Mouse (Mus musculus): ENCODE data around the gene 1700020D05Rik. TPM values are rescaled to one million over a fixed set of nuclear protein-coding genes. Genes with fewer than 3 reads are reported as not detected.
"Not testable (repeated sequence)": the region's sequence is repeated elsewhere in the genome, so short reads cannot be mapped to it uniquely, and the experiment has no call there.

Gene 1700020D05Rik
- polyA plus RNA-seq, 2 experiments = 0.81 TPM; not detected in 1

DNA sequence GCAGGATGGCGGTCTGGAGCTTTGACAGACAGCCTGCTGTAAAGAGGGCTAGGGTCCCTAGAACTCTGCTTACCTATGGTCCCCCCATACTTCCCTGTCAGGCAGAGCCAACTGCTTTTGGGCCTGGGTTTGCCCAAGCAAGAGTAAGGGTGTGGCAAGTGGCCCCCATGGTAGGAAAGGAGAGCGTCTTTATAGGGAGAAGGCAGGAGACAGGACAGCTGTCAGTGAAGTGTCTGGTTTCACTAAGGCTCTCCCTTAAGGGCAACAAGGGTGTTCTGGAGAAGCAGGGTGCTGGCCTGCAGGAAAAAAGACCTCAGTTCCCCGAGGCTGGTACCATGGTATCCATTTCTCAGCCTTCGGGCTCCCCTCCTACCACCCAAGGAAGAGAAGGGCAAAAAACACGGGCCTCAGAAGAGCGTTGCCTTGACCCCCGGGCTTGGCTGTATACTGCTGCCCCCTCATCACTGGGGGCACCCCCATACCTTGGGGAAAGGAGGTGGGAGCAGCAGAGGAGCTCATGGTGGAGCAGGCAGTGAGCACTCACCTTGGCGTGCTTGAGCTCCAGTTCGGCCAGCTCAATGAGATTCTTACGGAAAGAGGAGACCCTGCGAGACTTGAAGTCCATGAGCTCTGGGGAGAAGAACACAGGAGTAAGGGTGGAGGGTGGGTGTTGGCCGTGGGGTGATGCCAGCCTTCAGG lies 8.1 kb downstream of the 1700020D05Rik start:
- H3K9ac ChIP-seq (replicated peaks) = no peak overlapping the region
- no peak for ATAC-seq (ENCODE audit: insufficient read depth)
- no peak for TF ChIP-seq CTCF (IDR thresholded peaks at IDR 0.05; ENCODE audit: low read depth)
- TF ChIP-seq EP300 (IDR thresholded peaks at IDR 0.05; ENCODE audit: low read depth) = no peak
- no peak overlapping the region for H3K27ac ChIP-seq
- H3K9me3 ChIP-seq (ENCODE audit: control insufficient read depth, low read length) = no peaks in the 10 kb centered on the region
- H3K27me3 ChIP-seq (ENCODE audit: control insufficient read depth, insufficient read depth, low read length) = no peaks in the 10 kb centered on the region
- H3K4me2 ChIP-seq (ENCODE audit: low read depth) = no peak overlapping the region
- WGBS (ENCODE audit: insufficient replicate concordance) = 77% methylated on average over 12 of the region's 12 CpGs
- peaks cover 50% of the 10 kb centered on the region for H3K36me3 ChIP-seq (replicated peaks; ENCODE audit: control insufficient read depth, insufficient read depth, low read depth)
- no peak overlapping the region for H3K4me3 ChIP-seq (ENCODE audit: insufficient read depth in 1 of 2, low read depth in 2 of 2, low read length in 2 of 2)
- DNase-seq (ENCODE audit: low read depth in 3 of 3, low spot score in 3 of 3) = no peak
- peaks cover 3 to 4% of the 10 kb centered on the region in 2 experiments; a peak in 3 of 4 replicates for H3K4me1 ChIP-seq (replicated peaks; ENCODE audit: control insufficient read depth in 2 of 2, insufficient read depth in 2 of 2, low read length in 1 of 2)

DNA sequence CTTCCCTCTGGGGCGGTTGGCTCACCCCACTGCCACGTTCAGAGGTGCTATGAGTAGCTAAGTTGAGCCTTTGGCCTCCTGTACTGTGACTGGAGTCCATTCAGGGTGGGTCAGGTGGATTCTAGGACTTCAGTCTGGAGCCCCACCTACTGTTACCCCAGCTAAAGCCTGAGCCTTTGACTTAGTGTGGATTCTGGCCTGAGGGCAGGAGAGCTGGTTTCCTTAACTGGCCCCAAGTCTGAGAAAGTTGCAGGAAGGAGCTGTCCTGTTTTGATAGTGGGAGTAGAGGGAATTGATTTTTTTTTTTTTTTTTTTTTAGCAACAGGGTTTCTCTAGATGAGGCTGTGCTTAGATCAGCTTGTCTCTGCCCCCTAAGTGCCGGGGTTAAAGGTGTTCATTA lies 9.3 kb downstream of the 1700020D05Rik start:
- H3K27ac ChIP-seq = no peak overlapping the region
- no peak for DNase-seq (ENCODE audit: low read depth in 3 of 3, low spot score in 3 of 3)
- H3K27me3 ChIP-seq (ENCODE audit: control insufficient read depth, insufficient read depth, low read length) = no peaks in the 10 kb centered on the region
- H3K9me3 ChIP-seq (ENCODE audit: control insufficient read depth, low read length) = no peaks in the 10 kb centered on the region
- no peak overlapping the region for H3K4me2 ChIP-seq (ENCODE audit: low read depth)
- no peak for TF ChIP-seq CTCF (IDR thresholded peaks at IDR 0.05; ENCODE audit: low read depth)
- TF ChIP-seq EP300 (IDR thresholded peaks at IDR 0.05; ENCODE audit: low read depth) = no peak
- peaks cover 50% of the 10 kb centered on the region for H3K36me3 ChIP-seq (replicated peaks; ENCODE audit: control insufficient read depth, insufficient read depth, low read depth)
- H3K9ac ChIP-seq (replicated peaks) = no peak overlapping the region
- no peak overlapping the region for H3K4me3 ChIP-seq (ENCODE audit: insufficient read depth in 1 of 2, low read depth in 2 of 2, low read length in 2 of 2)
- no peak for ATAC-seq (ENCODE audit: insufficient read depth)
- peaks cover 7 to 9% of the 10 kb centered on the region in 2 experiments for H3K4me1 ChIP-seq (replicated peaks; ENCODE audit: control insufficient read depth in 2 of 2, insufficient read depth in 2 of 2, low read length in 1 of 2)
- WGBS (ENCODE audit: insufficient replicate concordance) = 81% methylated on average over 3 of the region's 3 CpGs

DNA sequence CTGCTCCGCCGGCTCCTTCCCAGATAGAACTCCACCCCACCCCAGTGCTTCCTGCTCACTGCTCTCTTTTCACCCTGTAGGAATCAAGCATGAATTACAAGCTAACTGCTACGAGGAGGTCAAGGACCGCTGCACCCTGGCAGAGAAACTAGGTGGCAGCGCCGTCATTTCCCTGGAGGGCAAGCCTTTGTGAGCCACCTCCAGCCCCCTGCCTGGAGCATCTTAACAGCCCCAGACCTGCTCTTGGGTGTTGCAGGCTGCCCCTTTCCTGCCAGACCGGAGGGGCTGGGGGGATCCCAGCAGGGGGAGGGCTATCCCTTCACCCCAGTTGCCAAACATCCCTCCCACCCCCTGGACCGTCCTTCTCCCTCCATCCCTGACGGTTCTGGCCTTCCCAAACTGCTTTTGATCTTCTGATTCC lies 10.3 kb downstream of the 1700020D05Rik start:
- not testable (repeated sequence) for H3K9me3 ChIP-seq (ENCODE audit: control insufficient read depth, low read length); H3K4me3 ChIP-seq (ENCODE audit: insufficient read depth in 1 of 2, low read depth in 2 of 2, low read length in 2 of 2); ATAC-seq (ENCODE audit: insufficient read depth); H3K27ac ChIP-seq; H3K4me2 ChIP-seq (ENCODE audit: low read depth); H3K9ac ChIP-seq (replicated peaks); H3K27me3 ChIP-seq (ENCODE audit: control insufficient read depth, insufficient read depth, low read length); DNase-seq (ENCODE audit: low read depth in 3 of 3, low spot score in 3 of 3)
- TF ChIP-seq CTCF (IDR thresholded peaks at IDR 0.05; ENCODE audit: low read depth) = 0 out of 2 replicates have a peak, but pooled peaks have one; percentile 12
- 81% methylated on average over 9 of the region's 9 CpGs for WGBS (ENCODE audit: insufficient replicate concordance)
- Histone ChIP-seq H3K4me1 (replicated peaks; ENCODE audit: control insufficient read depth in 2 of 2, insufficient read depth in 2 of 2, low read length in 1 of 2) (peaks cover 11 to 16% of the 10 kb centered on the region in 2 experiments), H3K36me3 (replicated peaks; ENCODE audit: control insufficient read depth, insufficient read depth, low read depth) (peaks cover 50% of the 10 kb centered on the region)

DNA sequence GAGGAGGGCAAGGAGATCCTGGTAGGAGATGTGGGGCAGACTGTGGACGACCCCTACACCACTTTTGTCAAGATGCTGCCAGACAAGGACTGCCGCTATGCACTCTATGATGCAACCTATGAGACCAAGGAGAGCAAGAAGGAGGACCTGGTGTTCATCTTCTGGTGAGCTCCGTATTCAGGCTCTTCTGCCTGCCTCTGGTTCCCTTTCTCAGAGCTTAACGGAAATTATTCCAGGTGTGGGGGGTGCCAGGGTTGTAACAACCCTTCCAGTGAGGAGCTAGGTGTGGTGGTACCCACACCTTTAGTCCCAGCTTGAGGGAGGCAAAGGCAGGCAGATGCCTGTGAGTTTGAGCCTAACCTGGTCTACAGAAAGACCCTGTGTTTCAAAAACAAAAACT lies 10.9 kb downstream of the 1700020D05Rik start:
- no peak for TF ChIP-seq EP300 (IDR thresholded peaks at IDR 0.05; ENCODE audit: low read depth)
- TF ChIP-seq CTCF (IDR thresholded peaks at IDR 0.05; ENCODE audit: low read depth) = no peak
- DNase-seq (ENCODE audit: low read depth in 3 of 3, low spot score in 3 of 3) (no peak), ATAC-seq (ENCODE audit: insufficient read depth) (no peak)
- Histone ChIP-seq H3K9ac (replicated peaks) (no peak overlapping the region), H3K4me3 (ENCODE audit: insufficient read depth in 1 of 2, low read depth in 2 of 2, low read length in 2 of 2) (no peak overlapping the region), H3K4me2 (ENCODE audit: low read depth) (no peak overlapping the region), H3K36me3 (replicated peaks; ENCODE audit: control insufficient read depth, insufficient read depth, low read depth) (peaks cover 48% of the 10 kb centered on the region), H3K9me3 (ENCODE audit: control insufficient read depth, low read length) (no peaks in the 10 kb centered on the region), H3K4me1 (replicated peaks; ENCODE audit: control insufficient read depth in 2 of 2, insufficient read depth in 2 of 2, low read length in 1 of 2) (peaks cover 11 to 17% of the 10 kb centered on the region in 2 experiments), H3K27me3 (ENCODE audit: control insufficient read depth, insufficient read depth, low read length) (no peaks in the 10 kb centered on the region), H3K27ac (no peak overlapping the region)
- 76% methylated on average over 4 of the region's 4 CpGs for WGBS (ENCODE audit: insufficient replicate concordance)

DNA sequence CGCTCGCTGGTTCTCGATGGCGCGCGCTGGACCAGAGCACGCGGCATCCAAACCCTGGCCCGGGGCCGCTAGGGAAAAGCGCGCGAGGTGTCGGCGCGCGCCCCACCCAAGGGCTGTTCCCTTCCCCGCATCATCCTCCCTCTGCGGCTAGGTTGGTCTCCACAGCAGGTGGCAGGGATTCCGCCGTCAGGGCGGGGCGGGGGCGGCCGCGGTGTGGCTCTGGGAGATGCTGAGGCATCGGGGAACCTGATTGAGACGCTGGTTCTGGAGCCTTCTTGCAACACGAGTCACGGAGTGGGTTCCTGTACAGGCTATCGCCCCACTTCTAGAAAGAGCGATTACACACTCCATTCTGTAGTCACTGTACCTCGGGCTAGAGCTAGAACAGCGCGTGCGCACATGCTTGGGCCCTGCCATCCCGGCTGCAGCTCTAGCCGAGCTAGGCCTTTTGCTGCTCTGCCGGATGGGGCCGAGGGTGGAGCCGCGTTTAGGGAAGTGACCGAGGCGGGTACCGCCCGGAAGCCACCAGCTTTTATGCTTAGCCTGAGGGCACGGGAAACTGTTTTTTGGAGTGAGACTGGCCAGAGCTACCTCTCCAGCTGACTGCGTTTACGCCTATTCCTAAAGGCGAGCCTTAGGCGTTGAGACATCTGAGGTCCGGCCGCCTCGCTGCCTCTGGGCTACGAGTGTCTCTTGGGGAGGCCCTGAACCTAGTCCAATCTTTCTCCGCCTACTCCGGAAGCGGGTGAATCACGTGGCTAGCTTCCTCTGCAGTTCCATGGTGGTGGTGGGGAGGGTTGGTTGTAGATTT lies 12.5 kb downstream of the 1700020D05Rik start:
- peak overlapping the region; percentile 81 to 91 for H3K4me3 ChIP-seq (ENCODE audit: insufficient read depth in 1 of 2, low read depth in 2 of 2, low read length in 2 of 2)
- H3K9me3 ChIP-seq (ENCODE audit: control insufficient read depth, low read length) = no peaks in the 10 kb centered on the region
- peaks cover 38% of the 10 kb centered on the region for H3K36me3 ChIP-seq (replicated peaks; ENCODE audit: control insufficient read depth, insufficient read depth, low read depth)
- ATAC-seq (ENCODE audit: insufficient read depth) (peak; percentile 38), DNase-seq (ENCODE audit: low read depth in 3 of 3, low spot score in 3 of 3) (peak in 2 of 3 experiments; percentile 70 to 78)
- H3K27me3 ChIP-seq (ENCODE audit: control insufficient read depth, insufficient read depth, low read length) = no peaks in the 10 kb centered on the region
- TF ChIP-seq CTCF (IDR thresholded peaks at IDR 0.05; ENCODE audit: low read depth) (0 out of 2 replicates have a peak, but pooled peaks have one; percentile 1), EP300 (IDR thresholded peaks at IDR 0.05; ENCODE audit: low read depth) (no peak)
- WGBS (ENCODE audit: insufficient replicate concordance) = under 1% methylated on average over 59 of the region's 59 CpGs
- H3K4me2 ChIP-seq (ENCODE audit: low read depth) = peak overlapping the region; percentile 99
- H3K27ac ChIP-seq = peak overlapping the region; percentile 91
- peak overlapping the region; percentile 86 for H3K9ac ChIP-seq (replicated peaks)
- peaks cover 19 to 24% of the 10 kb centered on the region in 2 experiments for H3K4me1 ChIP-seq (replicated peaks; ENCODE audit: control insufficient read depth in 2 of 2, insufficient read depth in 2 of 2, low read length in 1 of 2)
